Mouse (Mus musculus) liver, adult 2 months (tissue): Measurements from ENCODE around the gene Susd2. TPM values are rescaled to one million over a fixed set of nuclear protein-coding genes. Genes with fewer than 3 reads are reported as not detected.

Experiments
- DNase-seq: peaks from one replicate; pipeline ENCODE4 v3.0.0-alpha.2; 2011; ENCODE audit warnings: low read depth, low spot score; ENCODE audit errors: extremely low read depth
- H3K27ac ChIP-seq: fragments of 200-500 bp; replicated peaks from 2 replicates; pipeline ENCODE4 v1.5.1; 2012; ENCODE audit warnings: low read depth, mild to moderate bottlenecking, control low read depth, inconsistent platforms, low read length; ENCODE audit not compliant: insufficient read depth
- H3K27me3 ChIP-seq: fragments of 200-500 bp; 2 replicates; pipeline ENCODE4 v1.6.1; 2012; ENCODE audit warnings: mild to moderate bottlenecking, moderate library complexity, low read length, inconsistent platforms; ENCODE audit not compliant: control insufficient read depth, insufficient read depth
- H3K36me3 ChIP-seq: fragments of 200-500 bp; 2 replicates; pipeline ENCODE4 v1.6.1; 2012; ENCODE audit warnings: low read length, inconsistent platforms; ENCODE audit not compliant: control insufficient read depth, insufficient read depth
- H3K4me1 ChIP-seq: fragments of 200-500 bp; 2 replicates; pipeline ENCODE4 v1.6.1; 2011; ENCODE audit warnings: low read length; ENCODE audit not compliant: control insufficient read depth, insufficient read depth
- H3K4me3 ChIP-seq: fragments of 200-500 bp; 2 replicates; pipeline ENCODE4 v1.5.1; 2011; ENCODE audit warnings: low read depth, mild to moderate bottlenecking, control low read depth, low read length, moderate library complexity; ENCODE audit not compliant: insufficient read depth
- H3K79me2 ChIP-seq: fragments of 200-500 bp; 2 replicates; pipeline ENCODE4 v1.6.1; 2012; ENCODE audit warnings: inconsistent platforms, mild to moderate bottlenecking, low read length, moderate library complexity; ENCODE audit not compliant: control insufficient read depth, insufficient read depth
- H3K9ac ChIP-seq: fragments of 200-500 bp; 2 replicates; pipeline ENCODE4 v1.6.1; 2012; ENCODE audit warnings: low read depth, mild to moderate bottlenecking, control low read depth, inconsistent platforms, low read length
- CTCF ChIP-seq: fragments of 200-500 bp; IDR thresholded peaks from 2 replicates; pipeline ENCODE4 v1.5.1; 2011; ENCODE audit warnings: low read depth, low read length, control low read depth
- POLR2A ChIP-seq: fragments of 200-500 bp; IDR thresholded peaks from 2 replicates; pipeline ENCODE4 v1.6.1; 2011; ENCODE audit warnings: low read length, control low read depth; ENCODE audit not compliant: insufficient read depth; ENCODE audit errors: extremely low read depth
- WGBS: fragments of 180-500 bp; shearing (Covaris S2); methylation state at CpG from one replicate; pipeline ENCODE4 v1.1.7; 2018; 5-methylcytosine and 5-hydroxymethylcytosine counted together
- polyA plus RNA-seq: library from polyadenylated mRNA; depleted of rRNA; stranded (reverse); fragments of >200 nt; gene quantifications from 2 replicates; pipeline ENCODE4 v1.2.3, GENCODE M21; 2012
- total RNA-seq: library from RNA; depleted of rRNA; stranded (reverse); fragments of >200 nt; gene quantifications from 2 replicates; pipeline ENCODE4 v1.2.3, GENCODE M21; 2014

Susd2 gene
- total and polyA plus RNA-seq, 2 experiments, result 1.0 to 2.0 TPM

DNA sequence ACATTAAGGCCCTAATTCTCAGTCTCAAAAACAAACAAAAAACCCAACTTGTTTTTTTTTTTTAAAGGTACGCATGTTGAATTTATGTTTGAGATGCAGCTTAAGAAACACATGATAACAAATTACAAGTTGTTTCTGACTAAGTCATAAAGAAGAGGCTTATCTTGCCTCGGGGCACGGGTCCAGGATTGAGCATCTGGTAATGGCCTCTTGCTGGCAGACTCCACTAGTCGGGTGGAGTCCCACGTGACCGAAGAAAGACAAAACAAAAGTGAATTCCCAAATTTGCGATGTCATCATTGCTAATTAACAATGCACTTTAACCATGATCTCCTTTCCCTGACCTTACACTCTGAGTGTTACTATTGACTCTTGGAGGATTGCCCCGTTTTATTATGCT, 47.8 kb downstream of the Susd2 start:
- TF ChIP-seq CTCF (no peak), POLR2A (no peak)
- 85% methylated on average over 8 of the region's 8 CpGs for WGBS

DNA sequence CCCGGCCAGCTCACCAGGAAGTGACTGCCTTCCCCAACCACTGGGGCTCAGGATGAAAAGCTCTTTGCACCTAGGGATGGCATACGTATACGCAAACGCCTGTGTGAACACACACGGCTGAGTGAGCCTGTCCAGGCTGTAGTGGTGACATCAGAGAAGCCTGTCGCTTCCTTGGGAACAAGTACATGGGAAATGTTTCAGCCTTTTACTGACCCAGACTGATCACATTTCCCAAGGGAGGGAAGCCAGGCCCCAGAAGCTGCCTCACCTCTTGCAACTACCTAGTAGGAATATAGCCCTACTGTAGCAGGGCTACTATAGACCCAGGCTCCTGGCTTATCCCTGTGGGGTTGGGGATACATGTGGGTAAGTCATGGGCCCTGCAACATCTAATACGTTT, 51.2 kb downstream of the Susd2 start:
- Histone ChIP-seq H3K27ac (no peak overlapping the region), H3K79me2 (no peaks in the 10 kb centered on the region), H3K4me1 (no peaks in the 10 kb centered on the region), H3K27me3 (no peaks in the 10 kb centered on the region), H3K36me3 (no peaks in the 10 kb centered on the region), H3K9ac (no peak overlapping the region), H3K4me3 (no peak overlapping the region)
- DNase-seq, result no peak
- WGBS, result 81% methylated on average over 7 of the region's 7 CpGs
- TF ChIP-seq CTCF (no peak), POLR2A (no peak)

More for the DNA sequence above, 47.8 kb downstream of the Susd2 start:
- H3K27me3 ChIP-seq, result no peaks in the 10 kb centered on the region
- no peaks in the 10 kb centered on the region for H3K36me3 ChIP-seq
- no peak overlapping the region for H3K4me3 ChIP-seq
- H3K4me1 ChIP-seq, result no peaks in the 10 kb centered on the region
- no peak overlapping the region for H3K9ac ChIP-seq
- H3K79me2 ChIP-seq, result no peaks in the 10 kb centered on the region
- DNase-seq, result peak; percentile 19
- no peak overlapping the region for H3K27ac ChIP-seq

DNA sequence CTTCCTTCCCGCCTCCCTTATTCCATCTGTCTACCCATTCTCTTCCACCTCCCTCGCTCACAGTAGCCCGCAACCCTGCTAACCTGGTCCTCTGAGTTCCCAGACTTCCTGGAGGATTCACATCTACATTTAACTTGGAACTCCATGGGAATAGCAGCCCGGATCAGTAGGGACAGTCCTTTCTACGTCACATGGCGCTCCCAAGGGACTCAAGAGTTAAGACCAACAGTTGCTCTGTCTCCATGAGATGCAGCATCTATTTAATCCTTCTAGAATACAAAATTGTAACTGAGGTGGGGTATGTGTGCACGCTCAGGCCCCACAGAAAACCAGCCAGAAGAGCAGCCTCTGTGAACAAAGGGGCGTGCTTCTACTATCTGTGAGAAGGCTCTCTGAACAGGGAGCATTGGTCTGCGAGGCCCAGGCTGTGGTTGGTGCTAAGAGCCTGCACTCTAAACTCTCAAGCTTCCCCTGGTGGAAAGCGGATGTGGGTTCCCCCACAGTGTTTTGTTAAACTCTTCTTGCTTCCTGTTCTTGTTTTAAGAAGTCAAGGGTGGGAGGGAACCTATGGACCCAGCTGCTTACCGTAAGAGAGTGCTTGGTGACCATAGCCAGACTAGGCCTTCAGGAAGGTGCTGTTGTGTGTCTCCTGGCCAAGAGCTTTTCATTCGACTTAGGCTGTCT, 52.5 kb downstream of the Susd2 start:
- 82% methylated on average over 12 of the region's 12 CpGs for WGBS
- peak; percentile 53 for DNase-seq
- Histone ChIP-seq H3K79me2 (no peaks in the 10 kb centered on the region), H3K9ac (peak overlapping the region; percentile 16; the same call in 1 of the 2 replicates), H3K36me3 (no peaks in the 10 kb centered on the region), H3K4me1 (no peaks in the 10 kb centered on the region), H3K27ac (peak overlapping the region; percentile 51), H3K4me3 (no peak overlapping the region), H3K27me3 (no peaks in the 10 kb centered on the region)
- TF ChIP-seq POLR2A, result no peak
- TF ChIP-seq CTCF, result no peak

DNA sequence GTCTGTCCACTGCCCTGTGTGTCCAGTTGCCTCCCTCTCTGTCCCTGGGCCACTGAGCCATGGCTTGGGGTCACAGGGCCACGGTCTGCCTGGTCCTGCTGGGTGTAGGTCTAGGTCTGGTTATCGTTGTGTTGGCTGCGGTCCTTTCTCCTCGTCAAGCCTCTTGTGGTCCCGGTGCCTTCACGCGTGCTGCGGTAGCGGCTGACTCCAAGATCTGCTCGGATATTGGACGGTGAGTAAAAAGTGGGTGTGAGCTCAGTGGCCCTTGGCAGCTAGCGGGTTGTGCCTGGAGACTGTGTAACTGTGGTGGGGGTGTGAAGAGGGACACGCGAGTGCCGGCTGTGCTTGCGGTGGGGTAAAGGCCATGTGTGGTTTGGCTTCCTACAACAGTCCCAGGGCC, 54.2 kb downstream of the Susd2 start:
- H3K4me3 ChIP-seq, result peak overlapping the region; percentile 32
- no peak for TF ChIP-seq POLR2A
- TF ChIP-seq CTCF, result no peak
- no peaks in the 10 kb centered on the region for H3K36me3 ChIP-seq
- H3K4me1 ChIP-seq, result no peaks in the 10 kb centered on the region
- 64% methylated on average over 16 of the region's 16 CpGs for WGBS
- H3K27me3 ChIP-seq, result no peaks in the 10 kb centered on the region
- DNase-seq, result no peak
- H3K27ac ChIP-seq, result peak overlapping the region; percentile 44
- peak overlapping the region; percentile 61 for H3K9ac ChIP-seq
- no peaks in the 10 kb centered on the region for H3K79me2 ChIP-seq

DNA sequence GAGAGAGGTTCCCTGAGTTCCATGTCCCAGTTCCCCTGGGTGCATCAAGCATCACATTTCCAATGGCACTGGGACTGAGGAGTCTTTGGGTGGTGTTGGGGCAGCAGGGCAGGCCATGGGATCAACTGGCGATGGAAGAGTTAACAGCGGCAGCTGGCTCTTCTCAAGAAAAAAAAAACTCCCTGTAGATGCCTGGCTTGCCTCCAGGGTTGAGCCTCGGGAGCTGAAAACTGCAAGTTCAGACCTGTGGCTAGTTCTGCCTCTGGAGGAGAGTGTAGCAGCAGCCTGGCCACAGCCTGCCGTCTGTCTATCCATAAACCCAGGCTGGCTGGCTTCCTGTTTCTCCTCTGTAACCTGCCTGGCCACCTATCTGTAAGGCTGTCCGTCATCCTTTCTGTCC, 54.7 kb downstream of the Susd2 start, which contains the start of gene Ggt5:
TSS of gene Ggt5 (plus strand) at position 212 of the 400 bp plus-strand sequence.
- WGBS, result 50% methylated on average over 5 of the region's 5 CpGs
- peak within 1 kb of the TSS; percentile 32 for H3K4me3 ChIP-seq
- H3K9ac ChIP-seq, result peak within 1 kb of the TSS; percentile 61
- no peaks in the 10 kb centered on the region for H3K4me1 ChIP-seq
- peak within 1 kb of the TSS; percentile 44 for H3K27ac ChIP-seq
- H3K36me3 ChIP-seq, result no peaks in the 10 kb centered on the region
- TF ChIP-seq POLR2A, result no peak
- no peak for TF ChIP-seq CTCF
- H3K79me2 ChIP-seq, result no peaks in the 10 kb centered on the region
- H3K27me3 ChIP-seq, result no peaks in the 10 kb centered on the region
- DNase-seq, result no peak

DNA sequence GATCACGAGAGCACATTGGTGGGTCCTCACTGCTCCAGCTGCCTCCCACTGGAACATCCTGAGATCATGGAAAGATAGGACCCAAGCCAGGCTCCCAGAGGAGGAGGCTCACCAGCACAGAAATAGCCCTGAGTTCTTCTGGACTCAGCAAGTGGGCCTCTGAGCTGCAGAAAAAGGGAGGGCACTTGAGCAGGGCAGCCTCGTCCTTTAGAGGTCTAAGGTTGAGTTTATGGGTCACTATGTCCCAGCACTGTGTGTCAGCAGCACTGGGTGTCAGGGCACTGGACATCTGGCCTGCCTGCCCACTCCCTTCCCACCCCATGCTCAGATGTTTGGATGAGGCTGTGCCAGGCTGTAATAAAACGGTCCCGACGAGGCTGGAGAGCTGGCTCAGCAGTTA, 55.5 kb downstream of the Susd2 start:
- 66% methylated on average over 5 of the region's 5 CpGs for WGBS
- no peak overlapping the region for H3K27ac ChIP-seq
- no peaks in the 10 kb centered on the region for H3K27me3 ChIP-seq
- no peak overlapping the region for H3K4me3 ChIP-seq
- TF ChIP-seq POLR2A (no peak), CTCF (no peak)
- no peaks in the 10 kb centered on the region for H3K36me3 ChIP-seq
- H3K79me2 ChIP-seq, result no peaks in the 10 kb centered on the region
- no peak overlapping the region for H3K9ac ChIP-seq
- DNase-seq, result no peak
- no peaks in the 10 kb centered on the region for H3K4me1 ChIP-seq
